In genomic region chr3:98042301-98042700, GRCm38 (mm10) we compare ENCODE assay signal across 8 mouse cellular contexts. TPM values are rescaled to one million over a fixed set of nuclear protein-coding genes. Genes with fewer than 3 reads are reported as not detected.
DNase-seq lines count a peak whose midpoint lies in the region; ATAC-seq lines count a peak whose summit lies in the region.

No protein-coding gene starts in this region.

- H3K27me3 ChIP-seq in liver, embryonic 16.5 days (ENCODE audit: control insufficient read depth, insufficient read depth, low read depth, low read length) = no peaks in the 10 kb centered on the region
- no peaks in the 10 kb centered on the region for H3K27me3 ChIP-seq in liver, embryonic 12.5 days (replicated peaks)
- H3K27me3 ChIP-seq in embryonic facial prominence, embryonic 12.5 days = no peaks in the 10 kb centered on the region
- H3K27me3 ChIP-seq in hindbrain, embryonic 11.5 days (ENCODE audit: control insufficient read depth, insufficient read depth, low read length) = no peaks in the 10 kb centered on the region
- no peaks in the 10 kb centered on the region for H3K27me3 ChIP-seq in neural tube, embryonic 12.5 days (replicated peaks)

- H3K36me3 ChIP-seq in liver, embryonic 16.5 days (ENCODE audit: control insufficient read depth, insufficient read depth) = no peaks in the 10 kb centered on the region
- no peaks in the 10 kb centered on the region for H3K36me3 ChIP-seq in liver, embryonic 12.5 days
- no peaks in the 10 kb centered on the region for H3K36me3 ChIP-seq in embryonic facial prominence, embryonic 12.5 days
- no peaks in the 10 kb centered on the region for H3K36me3 ChIP-seq in hindbrain, embryonic 11.5 days (ENCODE audit: control insufficient read depth, insufficient read depth, low read length)
- H3K36me3 ChIP-seq in neural tube, embryonic 12.5 days = no peaks in the 10 kb centered on the region

- no peaks in the 10 kb centered on the region for H3K9me3 ChIP-seq in liver, embryonic 16.5 days (replicated peaks; ENCODE audit: control insufficient read depth, low read length)
- no peaks in the 10 kb centered on the region for H3K9me3 ChIP-seq in liver, embryonic 12.5 days (replicated peaks)
- no peaks in the 10 kb centered on the region for H3K9me3 ChIP-seq in embryonic facial prominence, embryonic 12.5 days
- no peaks in the 10 kb centered on the region for H3K9me3 ChIP-seq in hindbrain, embryonic 11.5 days (ENCODE audit: control insufficient read depth, low read length)
- no peaks in the 10 kb centered on the region for H3K9me3 ChIP-seq in neural tube, embryonic 12.5 days

- H3K9ac ChIP-seq in liver, embryonic 16.5 days (ENCODE audit: low read depth, low read length) = no peak overlapping the region
- H3K9ac ChIP-seq in liver, embryonic 12.5 days = no peak overlapping the region
- no peak overlapping the region for H3K9ac ChIP-seq in embryonic facial prominence, embryonic 12.5 days
- H3K9ac ChIP-seq in hindbrain, embryonic 11.5 days (ENCODE audit: low read depth, low read length) = no peak overlapping the region
- H3K9ac ChIP-seq in neural tube, embryonic 12.5 days = no peak overlapping the region

- H3K4me1 ChIP-seq in liver, embryonic 16.5 days (ENCODE audit: control insufficient read depth, low read depth, low read length) = peaks cover 33% of the 10 kb centered on the region
- peaks cover 54% of the 10 kb centered on the region for H3K4me1 ChIP-seq in liver, embryonic 12.5 days
- H3K4me1 ChIP-seq in embryonic facial prominence, embryonic 12.5 days = peaks cover 72% of the 10 kb centered on the region
- peaks cover 3% of the 10 kb centered on the region; the same call in 1 of the 2 replicates for H3K4me1 ChIP-seq in hindbrain, embryonic 11.5 days (replicated peaks; ENCODE audit: control insufficient read depth, insufficient read depth, low read length)
- H3K4me1 ChIP-seq in neural tube, embryonic 12.5 days = peaks cover 37% of the 10 kb centered on the region

- no peak for ATAC-seq in liver, embryonic 16.5 days (ENCODE audit: low read depth)
- no peak for ATAC-seq in liver, embryonic 12.5 days
- no peak for ATAC-seq in embryonic facial prominence, embryonic 12.5 days (ENCODE audit: insufficient number of reproducible peaks, insufficient read depth, low FRiP score, low TSS enrichment)
- ATAC-seq in hindbrain, embryonic 11.5 days (ENCODE audit: low FRiP score) = no peak
- ATAC-seq in neural tube, embryonic 12.5 days (ENCODE audit: low FRiP score, low read depth) = no peak

- DNase-seq in hindbrain, embryonic 11.5 days (ENCODE audit: low spot score) = no peak
- DNase-seq in right cerebral cortex, postnatal 4 days = no peak
- no peak for DNase-seq in ovary, postnatal 10 days (ENCODE audit: low spot score)
- DNase-seq in left cerebral cortex, postnatal 10 days (ENCODE audit: extremely low spot score in 1 of 2, low spot score in 2 of 2) = no peak

- no peak overlapping the region for H3K4me2 ChIP-seq in liver, embryonic 16.5 days (ENCODE audit: low read depth, low read length)
- H3K4me2 ChIP-seq in liver, embryonic 12.5 days = no peak overlapping the region
- peak overlapping the region; percentile 27 for H3K4me2 ChIP-seq in embryonic facial prominence, embryonic 12.5 days (replicated peaks)
- no peak overlapping the region for H3K4me2 ChIP-seq in hindbrain, embryonic 11.5 days (replicated peaks; ENCODE audit: low read depth, low read length)
- H3K4me2 ChIP-seq in neural tube, embryonic 12.5 days (replicated peaks) = peak overlapping the region; percentile 34; the same call in 1 of the 2 replicates

- no peak overlapping the region for H3K4me3 ChIP-seq in liver, embryonic 16.5 days (ENCODE audit: low read depth, low read length)
- no peak overlapping the region for H3K4me3 ChIP-seq in liver, embryonic 12.5 days
- no peak overlapping the region for H3K4me3 ChIP-seq in embryonic facial prominence, embryonic 12.5 days
- no peak overlapping the region for H3K4me3 ChIP-seq in hindbrain, embryonic 11.5 days (ENCODE audit: low read depth, low read length)
- H3K4me3 ChIP-seq in neural tube, embryonic 12.5 days = no peak overlapping the region

- peak overlapping the region; percentile 8 for H3K27ac ChIP-seq in liver, embryonic 16.5 days (ENCODE audit: low read length)
- H3K27ac ChIP-seq in liver, embryonic 12.5 days = no peak overlapping the region
- H3K27ac ChIP-seq in embryonic facial prominence, embryonic 12.5 days = peak overlapping the region; percentile 85
- peak overlapping the region; percentile 32; the same call in 1 of the 2 replicates for H3K27ac ChIP-seq in hindbrain, embryonic 11.5 days (ENCODE audit: low read depth, low read length)
- H3K27ac ChIP-seq in neural tube, embryonic 12.5 days = 0 out of 2 replicates have a peak overlapping the region, but pooled peaks have one; percentile 27

- intact Hi-C loops in left cerebral cortex, postnatal 10 days (cut with DNase I) = no loop called here

- WGBS in liver, embryonic 16.5 days (ENCODE audit: insufficient replicate concordance) = 77% methylated on average over 6 of the region's 6 CpGs
- WGBS in liver, embryonic 12.5 days (ENCODE audit: insufficient replicate concordance) = 73% methylated on average over 6 of the region's 6 CpGs
- 33% methylated on average over 6 of the region's 6 CpGs for WGBS in embryonic facial prominence, embryonic 12.5 days
- WGBS in hindbrain, embryonic 11.5 days = 57% methylated on average over 6 of the region's 6 CpGs
- 63% methylated on average over 6 of the region's 6 CpGs for WGBS in neural tube, embryonic 12.5 days

RNA-seq across cellular contexts. Expression of gene Notch2, which starts 29.0 kb away (rescaled TPM):
- 7.2 and 7.9 TPM in 2 replicates for polyA plus RNA-seq in liver, embryonic 16.5 days (2015; fragmentation: Nextera tagmentation; extraction: Ambion mirVana)
- 8.7 and 10.1 TPM in 2 replicates for polyA plus RNA-seq in liver, embryonic 12.5 days (2016; fragmentation: Nextera tagmentation; extraction: Ambion mirVana)
- 38.8 and 42.1 TPM in 2 replicates for polyA plus RNA-seq in embryonic facial prominence, embryonic 12.5 days (2016; fragmentation: Nextera tagmentation; extraction: Ambion mirVana)
- 16.7 and 20.8 TPM in 2 replicates for polyA plus RNA-seq in hindbrain, embryonic 11.5 days (2014; fragmentation: Nextera tagmentation; extraction: Ambion mirVana)
- 16.8 and 17.1 TPM in 2 replicates for polyA plus RNA-seq in neural tube, embryonic 12.5 days (2016; fragmentation: Nextera tagmentation; extraction: Ambion mirVana)
- 10 to 100 TPM; 15.5 to 17.9 TPM for total RNA-seq in left cerebral cortex, postnatal 10 days (2021)

Comparison
In these comparisons a context has a peak if more than half of its experiments do, and no peak if none do; other contexts are left out.
1. H3K4me2 ChIP-seq: peak in embryonic facial prominence, embryonic 12.5 days (single experiment) and neural tube, embryonic 12.5 days (single experiment); none in liver, embryonic 16.5 days (single experiment), liver, embryonic 12.5 days (single experiment) and hindbrain, embryonic 11.5 days (single experiment).